Mouse (Mus musculus) hindbrain, postnatal 0 days (tissue): ENCODE results near the gene Tmem28. TPM values are rescaled to one million over a fixed set of nuclear protein-coding genes. Genes with fewer than 3 reads are reported as not detected.

ENCODE experiments used
- ATAC-seq: fragments of 200-750 bp; cut with Nextera tagmentation; 2 replicates; pipeline ENCODE4 v1.8.0; 2017; ENCODE audit warnings: mild to moderate bottlenecking, moderate TSS enrichment, moderate library complexity
- DNase-seq: peaks from one replicate; pipeline ENCODE4 v3.0.0-alpha.2; 2015; ENCODE audit warnings: low spot score
- H3K27ac ChIP-seq: fragments of 300-500 bp; sonication (generic); 2 replicates; pipeline ENCODE4 v1.5.1; 2014; ENCODE audit warnings: mild to moderate bottlenecking
- H3K27me3 ChIP-seq: fragments of 300-500 bp; sonication (generic); 2 replicates; pipeline ENCODE4 v1.6.1; 2014; ENCODE audit warnings: low read length, mixed read lengths; ENCODE audit not compliant: insufficient read depth
- H3K36me3 ChIP-seq: fragments of 300-500 bp; sonication (generic); 2 replicates; pipeline ENCODE4 v1.6.1; 2014; ENCODE audit warnings: low read length, mixed read lengths; ENCODE audit not compliant: insufficient read depth
- H3K4me1 ChIP-seq: fragments of 300-500 bp; sonication (generic); 2 replicates; pipeline ENCODE4 v1.6.1; 2014; ENCODE audit warnings: antibody characterized with exemption, low read length, mixed read lengths; ENCODE audit not compliant: insufficient read depth
- H3K4me2 ChIP-seq: fragments of 300-500 bp; sonication (generic); 2 replicates; pipeline ENCODE4 v1.6.1; 2014; ENCODE audit warnings: low read depth, mild to moderate bottlenecking, low read length, moderate library complexity, mixed read lengths
- H3K4me3 ChIP-seq: fragments of 300-500 bp; sonication (generic); 2 replicates; pipeline ENCODE4 v1.5.1; 2014; ENCODE audit warnings: low read length
- H3K9ac ChIP-seq: fragments of 300-500 bp; sonication (generic); replicated peaks from 2 replicates; pipeline ENCODE4 v1.6.1; 2014; ENCODE audit warnings: mild to moderate bottlenecking, low read length, moderate library complexity, mixed read lengths
- H3K9me3 ChIP-seq: fragments of 300-500 bp; sonication (generic); 2 replicates; pipeline ENCODE4 v1.6.1; 2016; ENCODE audit warnings: low read length, mixed read lengths
- CTCF ChIP-seq: IDR thresholded peaks from 2 replicates; pipeline ENCODE4 v1.5.1; 2016; ENCODE audit warnings: antibody characterized with exemption, control low read depth, low read depth
- WGBS: fragments of 180-500 bp; shearing (Covaris S2); extraction: QIAGEN DNeasy Blood & Tissue Kit; methylation state at CpG from one replicate; pipeline ENCODE4 v1.1.7; 2014; 5-methylcytosine and 5-hydroxymethylcytosine counted together
- polyA plus RNA-seq: library from polyadenylated mRNA; unstranded; fragments of >200 nt; fragmentation: Nextera tagmentation; extraction: Ambion mirVana; gene quantifications from 2 replicates; pipeline ENCODE4 v1.2.1, GENCODE M21; 2015
- total RNA-seq: library from RNA; depleted of rRNA; stranded (reverse); fragments of >200 nt; gene quantifications from 2 replicates; pipeline ENCODE4 v1.2.3, GENCODE M21; 2014; rRNA removed

Gene Tmem28
- total and polyA plus RNA-seq, 2 experiments from 2014 or later = 1.2 to 10.4 TPM

- Histone ChIP-seq H3K27ac (no peak overlapping the region), H3K9me3 (no peaks in the 10 kb centered on the region), H3K27me3 (no peaks in the 10 kb centered on the region), H3K9ac (no peak overlapping the region), H3K4me1 (no peaks in the 10 kb centered on the region), H3K4me3 (no peak overlapping the region), H3K4me2 (no peak overlapping the region), H3K36me3 (no peaks in the 10 kb centered on the region)
- 48% methylated on average over 2 of the region's 2 CpGs for WGBS
- DNase-seq (no peak), ATAC-seq (no peak)
- TF ChIP-seq CTCF = no peak
Measured at GRCm38 (mm10) chrX:99883396-99883795, 62.6 kb downstream of the Tmem28 start.

Other genes with a start within 250 kb of the Tmem28 start
- gene Eda, start 154.6 kb downstream of the Tmem28 start, total RNA-seq = 5.8 and 7.5 TPM in 2 replicates
- 1.7 and 2.1 TPM in 2 replicates for gene Eda, start 154.6 kb downstream of the Tmem28 start, polyA plus RNA-seq